Mouse (Mus musculus): ENCODE results near the gene 1600002K03Rik.

DNA sequence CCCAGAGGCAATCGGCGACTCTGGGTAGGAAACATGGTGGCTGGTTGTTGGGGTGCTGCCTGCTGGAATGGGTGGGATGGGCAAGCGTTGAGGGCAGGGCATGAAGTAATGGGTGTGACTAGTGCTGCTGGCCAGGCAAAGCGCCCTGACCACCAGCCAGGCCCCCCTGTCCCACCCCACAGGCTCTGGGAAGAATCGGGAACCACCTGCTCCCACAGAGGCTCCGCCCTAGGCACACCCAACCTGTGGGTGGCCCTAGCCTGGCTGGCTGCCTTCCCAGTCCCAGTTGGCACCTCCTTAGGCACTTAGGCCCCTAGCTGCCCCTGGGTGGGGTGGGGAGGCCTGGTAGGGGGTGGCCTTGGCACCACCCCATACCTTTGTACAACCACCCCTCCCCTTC is 26.8 kb upstream of the 1600002K03Rik start:
- TF ChIP-seq CTCF (IDR thresholded peaks at IDR 0.05; ENCODE audit: low read depth, low read length) (no peak), POLR2A (IDR thresholded peaks at IDR 0.05; ENCODE audit: insufficient read depth, low read length) (no peak), EP300 (IDR thresholded peaks at IDR 0.05; ENCODE audit: insufficient read depth, low read depth, low read length) (no peak)

Data from ES-Bruce4 (cell line).